17 mouse cellular contexts compared by ENCODE assay signal in genomic region chr2:34790282-34790681, GRCm38 (mm10). TPM values are rescaled to one million over a fixed set of nuclear protein-coding genes. Genes with fewer than 3 reads are reported as not detected.
DNase-seq lines count a peak whose midpoint lies in the region; ATAC-seq and TF ChIP-seq lines count a peak whose summit lies in the region.
"Had no signal": no experiment of that assay in that cellular context is flagged by ENCODE, and none has a peak within 500 bp of the region (broad histone marks: within the 10 kb centered on the region; RNA-seq: fewer than 3 reads in every experiment).

No protein-coding gene starts in this region.

- TF ChIP-seq CTCF in liver, embryonic 14.5 days (IDR thresholded peaks at IDR 0.05; ENCODE audit: low read depth): 0 out of 2 replicates have a peak, but pooled peaks have one; percentile 10
- TF ChIP-seq CTCF in small intestine, adult 2 months (IDR thresholded peaks at IDR 0.05; ENCODE audit: extremely low read depth, insufficient read length, insufficient replicate concordance, low read depth, low read length): no peak

- 68% methylated on average over 8 of the region's 8 CpGs for WGBS in liver, embryonic 14.5 days (ENCODE audit: insufficient replicate concordance)
- 80% methylated on average over 8 of the region's 8 CpGs for WGBS in small intestine, adult 2 months
- 93% methylated on average over 8 of the region's 8 CpGs for WGBS in intestine, embryonic 15.5 days

- H3K9ac ChIP-seq in liver, embryonic 14.5 days (replicated peaks): no peak overlapping the region
- H3K9ac ChIP-seq in intestine, embryonic 15.5 days: no peak overlapping the region
- H3K9ac ChIP-seq: neural tube, embryonic 13.5 days had no signal

- no peak for TF ChIP-seq EP300 in liver, embryonic 14.5 days (IDR thresholded peaks at IDR 0.05; ENCODE audit: low read depth)

- H3K27me3 ChIP-seq in liver, embryonic 14.5 days (ENCODE audit: control insufficient read depth, insufficient read depth, low read length): no peaks in the 10 kb centered on the region
- H3K27me3 ChIP-seq in small intestine, adult 2 months (ENCODE audit: control insufficient read depth, insufficient read depth, low read length): no peaks in the 10 kb centered on the region
- H3K27me3 ChIP-seq in intestine, embryonic 15.5 days (replicated peaks): no peaks in the 10 kb centered on the region
- H3K27me3 ChIP-seq: neural tube, embryonic 13.5 days had no signal

- TF ChIP-seq POLR2A in small intestine, adult 2 months (IDR thresholded peaks at IDR 0.05; ENCODE audit: low read depth, low read length): no peak

- DNase-seq in lung, postnatal 36 days: peak; percentile 47
- DNase-seq in lung, adult 18-20 months: no peak
- no peak for DNase-seq in liver, embryonic 14.5 days (ENCODE audit: low read depth in 3 of 3, low spot score in 3 of 3)
- DNase-seq in thymus, postnatal 4 days: peak; percentile 65
- no peak for DNase-seq in frontal cortex, postnatal 36 days (ENCODE audit: low spot score in 2 of 2)
- no peak for DNase-seq in adrenal gland, postnatal 4 days (ENCODE audit: low spot score in 2 of 2)
- DNase-seq: heart, adult 18-20 months; kidney, adult 2 months; left cerebral cortex, postnatal 4 days had no signal

- H3K27ac ChIP-seq in liver, embryonic 14.5 days: no peak overlapping the region; the same call in 1 of the 2 replicates
- no peak overlapping the region for H3K27ac ChIP-seq in small intestine, adult 2 months (ENCODE audit: insufficient read depth, low read depth, low read length)
- H3K27ac ChIP-seq in intestine, embryonic 15.5 days: no peak overlapping the region
- H3K27ac ChIP-seq: forebrain, embryonic 10.5 days; neural tube, embryonic 13.5 days; stomach, postnatal 0 days had no signal

- no peaks in the 10 kb centered on the region for H3K9me3 ChIP-seq in liver, embryonic 14.5 days (ENCODE audit: control insufficient read depth, low read length)
- no peaks in the 10 kb centered on the region for H3K9me3 ChIP-seq in intestine, embryonic 15.5 days
- H3K9me3 ChIP-seq: forebrain, embryonic 10.5 days; neural tube, embryonic 13.5 days had no signal

- no peak for ATAC-seq in liver, embryonic 14.5 days (ENCODE audit: insufficient read depth)
- ATAC-seq in intestine, embryonic 15.5 days: no peak

- peaks cover 5% of the 10 kb centered on the region for H3K36me3 ChIP-seq in liver, embryonic 14.5 days (replicated peaks; ENCODE audit: control insufficient read depth, insufficient read depth, low read depth)
- H3K36me3 ChIP-seq in small intestine, adult 2 months (ENCODE audit: control insufficient read depth, insufficient read depth, low read length): peaks cover 5% of the 10 kb centered on the region
- H3K36me3 ChIP-seq in intestine, embryonic 15.5 days: 0 out of 2 replicates have a peak, but pooled peaks cover 9% of the 10 kb centered on the region

- H3K4me1 ChIP-seq in liver, embryonic 14.5 days (replicated peaks; ENCODE audit: control insufficient read depth in 2 of 2, insufficient read depth in 2 of 2, low read length in 1 of 2): no peaks in the 10 kb centered on the region
- H3K4me1 ChIP-seq in small intestine, adult 2 months (ENCODE audit: control insufficient read depth, insufficient read depth, insufficient read length, low read length): no peaks in the 10 kb centered on the region
- no peaks in the 10 kb centered on the region for H3K4me1 ChIP-seq in intestine, embryonic 15.5 days (replicated peaks)
- H3K4me1 ChIP-seq: forebrain, embryonic 10.5 days; neural tube, embryonic 13.5 days had no signal

- H3K4me2 ChIP-seq in liver, embryonic 14.5 days (ENCODE audit: low read depth): peak overlapping the region; percentile 32; the same call in 1 of the 2 replicates
- H3K4me2 ChIP-seq in intestine, embryonic 15.5 days (replicated peaks): no peak overlapping the region
- H3K4me2 ChIP-seq: neural tube, embryonic 13.5 days had no signal

- H3K4me3 ChIP-seq in liver, embryonic 14.5 days (ENCODE audit: insufficient read depth in 1 of 2, low read depth in 2 of 2, low read length in 2 of 2): no peak overlapping the region; a peak in 1 of 4 replicates
- H3K4me3 ChIP-seq in small intestine, adult 2 months (ENCODE audit: low read depth, low read length): peak overlapping the region; percentile 32
- no peak overlapping the region for H3K4me3 ChIP-seq in intestine, embryonic 15.5 days (replicated peaks)
- H3K4me3 ChIP-seq: forebrain, embryonic 10.5 days; neural tube, embryonic 13.5 days had no signal

RNA-seq across cellular contexts. Expression of gene Rabepk, which starts 9.4 kb away (rescaled TPM):
- 12.3 and 15.3 TPM in 2 replicates for polyA plus RNA-seq in liver, embryonic 14.5 days (2012; rRNA removed)
- 25.5 and 25.6 TPM in 2 replicates for polyA plus RNA-seq in liver, embryonic 14.5 days (2014; fragmentation: Nextera tagmentation; extraction: Ambion mirVana)
- 16.2 and 16.9 TPM in 2 replicates for polyA plus RNA-seq in small intestine, adult 2 months (2012; rRNA removed)
- 10 to 100 TPM; 29.7 to 31.4 TPM for total RNA-seq in adrenal gland, postnatal 4 days (2021)
- 40.7 and 45.7 TPM in 2 replicates for polyA plus RNA-seq in intestine, embryonic 15.5 days (2015; fragmentation: Nextera tagmentation; extraction: Ambion mirVana)

RNA-seq across cellular contexts. Expression of gene Hspa5, which starts 18.5 kb away (rescaled TPM):
- polyA plus RNA-seq in liver, embryonic 14.5 days (2012; rRNA removed): 74.0 and 253 TPM in 2 replicates
- polyA plus RNA-seq in liver, embryonic 14.5 days (2014; fragmentation: Nextera tagmentation; extraction: Ambion mirVana): 461 and 479 TPM in 2 replicates
- 252 and 340 TPM in 2 replicates for polyA plus RNA-seq in small intestine, adult 2 months (2012; rRNA removed)
- 100 to 1,000 TPM; 449 to 473 TPM for total RNA-seq in adrenal gland, postnatal 4 days (2021)
- polyA plus RNA-seq in intestine, embryonic 15.5 days (2015; fragmentation: Nextera tagmentation; extraction: Ambion mirVana): 1,028 and 1,048 TPM in 2 replicates

RNA-seq across cellular contexts. Expression of gene Gapvd1, which starts 35.2 kb away (rescaled TPM):
- 20.1 and 22.9 TPM in 2 replicates for polyA plus RNA-seq in liver, embryonic 14.5 days (2012; rRNA removed)
- 71.8 and 76.6 TPM in 2 replicates for polyA plus RNA-seq in liver, embryonic 14.5 days (2014; fragmentation: Nextera tagmentation; extraction: Ambion mirVana)
- polyA plus RNA-seq in small intestine, adult 2 months (2012; rRNA removed): 4.8 and 7.3 TPM in 2 replicates
- total RNA-seq in adrenal gland, postnatal 4 days (2021): 10 to 100 TPM; 69.2 to 79.9 TPM
- polyA plus RNA-seq in intestine, embryonic 15.5 days (2015; fragmentation: Nextera tagmentation; extraction: Ambion mirVana): 69.5 and 73.0 TPM in 2 replicates

RNA-seq across cellular contexts. Expression of gene Fbxw2, which starts 35.8 kb away (rescaled TPM):
- 26.3 and 30.8 TPM in 2 replicates for polyA plus RNA-seq in liver, embryonic 14.5 days (2012; rRNA removed)
- polyA plus RNA-seq in liver, embryonic 14.5 days (2014; fragmentation: Nextera tagmentation; extraction: Ambion mirVana): 38.6 and 41.7 TPM in 2 replicates
- 10.1 and 17.0 TPM in 2 replicates for polyA plus RNA-seq in small intestine, adult 2 months (2012; rRNA removed)
- 10 to 100 TPM; 70.4 to 77.6 TPM for total RNA-seq in adrenal gland, postnatal 4 days (2021)
- polyA plus RNA-seq in intestine, embryonic 15.5 days (2015; fragmentation: Nextera tagmentation; extraction: Ambion mirVana): 68.3 and 71.4 TPM in 2 replicates

RNA-seq across cellular contexts. Expression of gene Gm34653, which starts 42.5 kb away (rescaled TPM):
- polyA plus RNA-seq in liver, embryonic 14.5 days (2012; rRNA removed): 0.02 TPM in 1 of 2 replicates, not detected in the other
- not detected in 2 replicates for polyA plus RNA-seq in liver, embryonic 14.5 days (2014; fragmentation: Nextera tagmentation; extraction: Ambion mirVana)
- polyA plus RNA-seq in small intestine, adult 2 months (2012; rRNA removed): not detected in 2 replicates
- total RNA-seq in adrenal gland, postnatal 4 days (2021): under 1 TPM in 1 of 2 experiments, not detected in 1; 0.17 TPM
- not detected in 2 replicates for polyA plus RNA-seq in intestine, embryonic 15.5 days (2015; fragmentation: Nextera tagmentation; extraction: Ambion mirVana)
- total RNA-seq: heart, adult 18-20 months; heart, postnatal 25 days; layer of hippocampus, adult 18-20 months; left cerebral cortex, postnatal 4 days had no signal
- polyA plus RNA-seq: brain, embryonic 14.5 days; forebrain, embryonic 10.5 days; kidney, adult 2 months; neural tube, embryonic 13.5 days; stomach, postnatal 0 days had no signal

Comparison
In these comparisons a context has a peak if more than half of its experiments do, and no peak if none do; other contexts are left out.
1. DNase-seq: peak in lung, postnatal 36 days (single experiment) and thymus, postnatal 4 days (single experiment); none in lung, adult 18-20 months (0 of 2), liver, embryonic 14.5 days (0 of 3), frontal cortex, postnatal 36 days (0 of 2) and adrenal gland, postnatal 4 days (0 of 2).